Mouse (Mus musculus): ENCODE data around the gene Gm16368.
"Not testable (repeated sequence)": the region's sequence is repeated elsewhere in the genome, so short reads cannot be mapped to it uniquely, and the experiment has no call there.

Gene Gm16368

DNA sequence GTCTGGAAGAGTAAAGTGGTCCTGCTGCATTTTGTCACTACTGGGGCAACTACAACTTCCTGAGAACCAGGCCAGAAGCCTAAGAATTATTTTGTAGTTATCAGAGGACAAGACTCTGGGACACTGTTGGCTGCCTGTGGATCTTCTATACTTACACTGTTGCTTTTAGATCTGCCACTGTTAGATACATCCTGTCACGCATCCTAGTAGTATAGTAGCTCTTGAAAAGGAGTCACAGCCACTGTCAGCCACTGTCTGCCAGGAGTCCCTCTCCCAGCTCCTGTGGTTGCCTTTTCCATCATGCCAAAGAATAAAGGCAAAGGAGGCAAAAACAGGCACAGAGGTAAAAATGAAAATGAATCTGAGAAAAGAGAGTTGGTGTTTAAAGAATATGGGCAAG is at the start of gene Gm16368:
Gm16368 (plus strand) TSS at position 301 of the 400 bp plus-strand sequence.
- not testable (repeated sequence) for DNase-seq (ENCODE audit: low read depth, low spot score)

DNA sequence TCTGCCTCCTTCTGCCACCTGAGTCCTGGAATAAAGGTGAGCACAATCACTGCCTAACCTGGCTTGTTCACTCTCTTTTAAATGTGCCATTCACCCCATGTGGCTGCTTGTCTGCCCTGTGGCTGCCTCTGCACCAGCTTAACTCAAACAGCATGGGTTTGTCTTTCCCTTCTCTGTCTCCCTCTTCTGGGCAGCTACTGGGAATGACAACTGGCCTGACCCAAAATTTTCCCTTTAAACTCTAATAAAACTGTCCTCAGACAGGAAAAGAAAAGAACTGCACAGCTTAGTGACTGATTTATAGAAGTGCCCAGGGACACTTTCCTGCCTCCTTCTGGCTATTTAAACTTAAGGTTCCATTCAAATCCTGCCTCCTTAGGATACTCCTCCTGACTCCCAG is 44.4 kb upstream of the Gm16368 start:
- not testable (repeated sequence) for DNase-seq (ENCODE audit: low read depth, low spot score)

GRCm38 (mm10) chr12:88039703-88040102 is 43.8 kb upstream of the Gm16368 start:
- DNase-seq (ENCODE audit: low read depth, low spot score) = not testable (repeated sequence)

- DNase-seq (ENCODE audit: low read depth, low spot score) = not testable (repeated sequence)
Measured at GRCm38 (mm10) chr12:88045226-88045625, 38.3 kb upstream of the Gm16368 start.

Data from CD4-positive helper T cell, adult 2 months (primary cell).